Mouse (Mus musculus) bone marrow, adult 2 months (tissue): ENCODE results near the gene Dapl1.

ENCODE experiments used
- CTCF ChIP-seq: fragments of 200-500 bp; IDR thresholded peaks from 2 replicates; pipeline ENCODE4 v1.5.1; 2011; ENCODE audit warnings: low read length, control low read depth; ENCODE audit not compliant: control insufficient read depth, insufficient read depth
- POLR2A ChIP-seq: fragments of 200-500 bp; IDR thresholded peaks from 2 replicates; pipeline ENCODE4 v1.6.1; 2011; ENCODE audit warnings: low read depth, mild to moderate bottlenecking, control low read depth, low read length, borderline replicate concordance; ENCODE audit not compliant: control insufficient read depth

- TF ChIP-seq CTCF (no peak), POLR2A (no peak)
These were observed 59.2 kb downstream of the Dapl1 start for GRCm38 (mm10) chr2:59543543-59544065.
